Mouse (Mus musculus): ENCODE results near the gene Gabrb1.

Gabrb1 gene

DNA sequence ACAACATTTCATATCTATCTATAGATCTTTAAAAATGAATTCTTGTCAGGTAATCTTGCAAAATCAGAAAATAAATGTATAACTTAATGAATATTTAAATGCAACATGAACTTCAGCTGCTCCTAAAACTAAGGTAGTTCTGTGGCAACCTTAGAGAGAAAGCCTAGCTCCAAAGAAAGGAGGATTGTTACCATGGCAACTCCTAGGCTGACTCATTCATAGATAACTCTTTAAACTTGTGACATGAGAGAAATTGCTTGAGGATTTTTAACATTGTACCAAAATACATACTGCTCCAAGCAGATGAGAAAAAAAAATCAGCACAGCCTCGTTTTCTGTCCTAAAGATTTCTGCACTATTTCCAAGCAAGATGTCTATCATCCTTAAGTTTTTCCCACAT lies 171.1 kb downstream of the Gabrb1 start:
- no peak for DNase-seq (ENCODE audit: low spot score in 2 of 2)

DNA sequence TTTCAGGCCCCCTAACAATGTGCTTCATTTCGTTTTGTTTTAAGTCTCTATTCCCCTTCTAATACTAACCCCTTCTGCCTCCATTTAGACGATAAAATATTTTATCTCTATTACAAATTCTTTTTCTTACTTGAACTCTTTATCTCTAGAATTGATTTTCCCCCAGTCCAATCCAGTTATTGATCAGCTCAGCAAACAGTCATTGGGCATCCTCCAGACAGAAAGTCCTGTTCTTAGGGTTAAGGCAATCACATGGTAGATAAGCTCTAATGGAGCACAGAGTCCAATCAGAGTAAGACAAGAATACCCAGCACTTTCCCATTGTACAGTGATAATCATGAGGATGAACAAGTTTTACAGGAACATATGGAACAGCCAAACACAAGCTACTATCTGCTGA lies 172.4 kb downstream of the Gabrb1 start:
- DNase-seq (ENCODE audit: low spot score in 2 of 2), result no peak

DNA sequence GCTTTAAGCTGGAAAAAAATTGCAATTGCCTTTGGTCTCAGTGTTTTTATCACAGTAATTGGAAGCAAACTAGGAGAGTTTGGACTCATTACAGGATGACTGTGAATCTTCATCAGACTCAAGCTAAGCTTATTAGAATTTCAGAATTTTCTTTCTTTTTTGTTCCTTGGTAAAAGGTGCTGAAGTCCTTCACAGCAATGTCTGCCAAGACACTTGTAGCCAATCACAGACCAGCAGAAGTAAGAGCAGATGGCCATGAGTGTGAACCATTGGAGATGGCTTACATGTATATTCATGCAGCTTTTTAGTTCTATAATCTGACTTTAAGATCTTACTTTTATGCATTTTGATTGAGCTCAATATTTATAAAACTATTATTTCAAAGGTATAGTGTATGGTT lies 184.3 kb downstream of the Gabrb1 start:
- no peak for DNase-seq (ENCODE audit: low spot score in 2 of 2)

DNA sequence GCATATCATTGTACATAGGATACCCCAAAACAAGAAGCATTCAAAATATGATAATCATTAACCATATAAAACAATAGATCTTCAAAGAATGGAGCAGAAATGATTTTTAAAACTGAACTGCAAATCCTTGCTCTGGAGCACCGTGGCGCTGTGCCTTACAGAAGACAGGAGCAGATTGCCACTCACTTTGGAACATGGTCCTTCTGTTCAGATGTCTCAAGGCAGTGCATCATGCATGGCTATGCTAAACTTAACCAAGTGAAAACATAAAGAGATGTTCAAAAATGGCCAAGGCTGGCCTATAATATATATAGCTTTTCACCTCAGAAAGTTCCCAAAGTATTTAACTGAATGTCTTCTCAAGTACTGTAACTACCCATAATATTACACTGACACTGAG lies 240.3 kb downstream of the Gabrb1 start:
- no peak for DNase-seq (ENCODE audit: low spot score in 2 of 2)

DNA sequence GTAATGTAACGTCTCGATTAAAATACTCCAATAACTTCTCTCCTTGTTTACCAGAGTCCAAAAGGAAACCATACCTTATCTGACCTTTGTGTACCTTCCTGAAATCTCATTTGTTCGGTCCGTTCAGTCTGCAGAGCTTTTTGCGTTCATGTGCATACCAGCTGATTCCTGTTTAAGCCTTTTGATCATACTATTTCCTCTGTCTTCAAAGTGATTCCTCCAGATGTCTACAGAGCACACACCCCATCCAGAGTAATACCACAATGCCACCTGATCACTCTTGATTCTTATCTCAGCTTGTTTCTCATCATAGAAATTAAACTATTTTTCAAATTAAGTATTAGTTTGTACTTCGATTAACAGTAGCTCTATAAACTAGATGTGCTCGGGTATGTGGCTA lies 245.5 kb downstream of the Gabrb1 start:
- no peak for DNase-seq (ENCODE audit: low spot score in 2 of 2)

DNA sequence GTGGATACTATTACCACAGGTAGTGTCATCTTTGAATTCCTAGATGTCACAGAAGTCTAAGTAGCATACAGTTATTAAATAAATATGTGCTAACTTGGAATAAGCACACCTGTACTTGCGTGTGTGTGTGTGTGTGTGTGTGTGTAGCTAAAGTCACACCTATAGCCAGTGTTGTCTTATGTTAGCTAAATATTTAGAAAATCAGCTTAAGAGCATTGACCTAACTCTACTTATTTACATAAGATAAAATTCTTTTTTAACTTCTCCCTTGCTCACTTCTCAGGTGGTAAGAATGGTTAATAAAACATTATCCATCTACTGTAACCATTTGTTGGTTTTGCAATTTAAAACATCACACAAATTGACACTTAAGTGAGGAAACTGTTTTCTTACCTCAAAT lies 256.1 kb downstream of the Gabrb1 start:
- no peak for DNase-seq (ENCODE audit: low spot score in 2 of 2)

DNA sequence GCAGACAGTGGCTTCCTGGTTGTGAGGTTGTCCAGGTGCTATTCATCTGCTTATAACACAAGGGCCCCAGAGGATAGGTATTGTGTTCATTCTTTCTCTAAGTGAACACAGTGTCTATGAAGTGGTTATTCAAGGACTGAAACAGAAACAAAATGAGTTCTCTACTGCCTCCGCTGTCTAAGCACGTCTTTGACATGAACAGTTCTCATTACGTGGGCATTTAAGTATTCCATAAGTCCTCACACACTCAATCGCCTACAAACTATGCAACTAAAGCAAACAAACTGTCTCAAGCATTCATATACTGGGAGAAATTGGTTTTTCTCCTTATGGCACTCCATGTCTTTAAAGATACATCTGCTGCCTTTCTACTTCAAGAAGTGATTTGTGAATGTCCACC lies 257.8 kb downstream of the Gabrb1 start:
- DNase-seq (ENCODE audit: low spot score in 2 of 2), result no peak

DNA sequence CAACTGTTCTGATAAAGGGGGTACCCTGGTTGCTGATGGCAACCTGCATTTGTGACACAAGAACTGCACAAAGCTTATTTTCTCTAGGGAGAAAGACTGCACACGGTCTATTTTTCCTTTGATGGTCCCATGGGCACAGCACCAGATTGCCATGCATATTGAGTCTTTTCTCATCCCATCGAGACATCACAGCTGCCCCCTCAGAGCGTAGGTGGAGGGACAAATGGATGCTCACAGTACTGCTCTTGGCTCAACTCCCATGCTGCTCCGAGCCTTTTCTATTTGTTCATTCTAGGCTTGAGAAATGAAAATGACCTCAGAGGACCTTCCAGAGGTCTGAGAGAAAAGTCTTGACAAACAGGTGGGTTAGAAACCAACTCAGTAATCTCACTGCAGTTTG lies 259.3 kb downstream of the Gabrb1 start:
- peak; percentile 59 to 74 for DNase-seq (ENCODE audit: low spot score in 2 of 2)

DNA sequence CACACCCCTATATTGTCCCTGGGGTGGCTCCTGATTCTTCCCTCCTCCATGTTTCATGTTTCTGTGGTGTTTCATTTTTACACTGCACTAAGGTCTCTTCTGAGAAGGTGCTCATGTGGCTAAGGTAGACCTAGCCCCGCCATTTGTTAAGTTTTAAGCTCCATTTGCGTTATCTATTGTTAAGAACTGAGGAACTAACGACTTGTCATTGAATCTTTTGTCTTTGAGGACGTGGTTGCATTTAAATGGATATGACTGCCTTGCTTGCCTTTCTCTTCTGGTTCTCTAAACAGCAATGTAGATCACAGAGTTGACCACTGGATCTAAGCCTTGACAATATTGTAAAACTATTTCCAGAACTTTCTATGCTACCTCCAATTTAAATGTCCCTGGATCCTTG lies 265.7 kb downstream of the Gabrb1 start:
- DNase-seq (ENCODE audit: low spot score in 2 of 2), result no peak

DNA sequence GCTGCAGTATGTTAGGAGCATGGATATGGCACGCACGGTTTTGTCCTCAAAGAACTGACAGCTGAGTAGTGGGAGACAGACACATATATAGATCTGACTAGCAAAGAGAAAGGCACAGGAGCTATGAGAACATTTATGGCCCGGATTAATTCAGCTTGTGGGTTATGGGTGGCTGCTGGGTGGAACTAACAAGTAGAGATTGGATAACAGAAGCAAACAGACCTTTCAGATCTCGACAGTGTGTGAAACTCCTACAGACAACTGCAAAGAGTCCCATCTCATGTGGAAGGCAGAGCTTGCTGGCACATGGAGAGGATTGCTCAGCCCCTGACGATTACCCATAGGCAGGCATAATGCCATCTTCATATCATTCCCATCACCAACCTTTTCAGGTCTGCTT lies 268.4 kb downstream of the Gabrb1 start:
- peak; percentile 11 to 25 for DNase-seq (ENCODE audit: low spot score in 2 of 2)

DNA sequence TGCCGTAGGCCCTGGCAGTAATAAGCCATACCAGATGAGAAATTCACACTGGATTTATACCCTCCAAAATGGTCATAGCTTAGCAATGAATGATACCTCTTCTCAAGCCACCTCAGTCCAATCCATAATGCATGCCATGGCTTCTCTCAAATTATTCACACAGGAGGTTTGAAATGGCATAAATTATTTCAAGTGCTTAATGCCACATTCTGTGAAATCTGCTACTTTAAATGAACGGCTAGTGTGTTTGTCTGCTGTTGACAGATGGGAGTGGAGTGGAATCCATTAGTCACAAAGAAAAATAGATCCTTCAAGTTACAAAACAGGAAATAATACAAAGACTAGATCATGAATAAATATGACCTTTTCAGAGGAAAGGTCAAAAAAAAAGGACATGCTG lies 272.1 kb downstream of the Gabrb1 start:
- DNase-seq (ENCODE audit: low spot score in 2 of 2), result no peak

DNA sequence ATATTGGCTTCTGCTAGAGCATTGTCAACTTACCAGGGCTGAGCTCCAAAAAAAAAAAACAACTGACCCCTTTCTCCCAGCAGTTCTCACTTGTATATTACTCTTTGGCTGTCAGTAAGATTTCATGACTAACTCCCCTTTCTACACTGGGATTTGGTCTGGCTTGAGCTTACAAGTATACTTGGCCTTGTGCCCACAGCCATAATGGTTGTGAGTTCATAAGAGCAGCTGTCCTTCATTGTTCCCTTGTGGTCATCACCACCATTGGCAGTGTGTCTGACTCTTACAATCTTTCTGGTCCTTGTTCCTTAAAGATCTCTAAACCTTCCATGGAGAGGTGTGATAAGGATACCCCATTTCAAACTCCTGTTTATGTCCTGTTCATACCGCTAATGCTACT lies 293.5 kb downstream of the Gabrb1 start:
- no peak for DNase-seq (ENCODE audit: low spot score in 2 of 2)

DNA sequence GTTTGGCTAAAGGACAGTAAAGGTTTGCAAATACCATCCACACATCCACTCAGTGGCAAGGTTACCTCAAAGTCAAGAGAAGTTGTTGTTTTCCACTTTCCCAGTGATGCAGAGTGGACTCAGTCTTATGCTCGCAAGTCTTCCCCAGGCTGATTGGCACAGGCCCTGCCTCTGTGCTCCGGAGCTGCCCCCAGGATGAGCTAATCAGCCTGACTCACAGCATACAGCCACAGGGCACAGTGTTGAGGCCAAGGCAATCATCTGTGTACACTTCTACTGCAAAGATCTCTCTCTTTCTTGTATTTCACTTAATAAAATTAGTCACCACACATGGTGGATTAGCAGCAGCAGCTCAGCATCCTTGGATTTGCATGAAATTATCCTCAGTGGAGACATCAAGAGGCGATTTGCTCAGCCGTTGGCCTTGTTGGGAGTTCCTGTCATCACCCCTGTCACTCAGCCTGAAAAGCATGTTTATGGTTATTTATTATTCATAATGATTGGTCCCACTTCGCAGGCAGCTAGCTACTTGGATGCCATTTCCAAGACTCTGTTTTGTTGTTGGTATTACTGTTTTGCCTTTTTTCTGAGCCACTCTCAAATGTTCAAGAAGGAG lies 297.3 kb downstream of the Gabrb1 start:
- DNase-seq (ENCODE audit: low spot score in 2 of 2), result no peak

DNA sequence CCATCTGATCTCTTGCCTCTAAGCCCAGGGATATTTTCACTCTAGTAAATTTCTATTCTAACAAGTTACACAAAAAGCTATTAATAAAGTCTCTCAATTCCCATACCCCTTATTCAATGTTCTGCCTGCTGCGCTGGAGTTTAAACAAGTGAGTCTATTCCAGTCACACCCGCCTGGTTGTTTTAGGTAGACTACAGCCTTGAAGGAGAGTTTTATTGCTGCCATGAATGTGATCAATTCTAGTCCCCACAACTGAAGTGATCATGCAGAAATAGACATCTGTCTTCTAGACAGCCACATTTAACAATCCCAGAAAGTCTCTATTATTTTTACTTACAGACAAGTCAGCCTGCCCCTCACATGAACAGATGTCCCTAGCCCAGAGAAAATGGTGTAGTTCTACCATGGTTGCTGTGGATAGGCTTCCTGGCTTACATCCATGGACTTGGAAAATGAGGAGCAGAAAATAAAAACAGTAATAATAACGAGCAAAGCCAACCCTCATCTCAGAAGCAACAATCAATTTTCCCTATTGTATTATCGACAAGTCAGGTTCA lies 307.0 kb downstream of the Gabrb1 start:
- no peak for DNase-seq (ENCODE audit: low spot score in 2 of 2)

DNA sequence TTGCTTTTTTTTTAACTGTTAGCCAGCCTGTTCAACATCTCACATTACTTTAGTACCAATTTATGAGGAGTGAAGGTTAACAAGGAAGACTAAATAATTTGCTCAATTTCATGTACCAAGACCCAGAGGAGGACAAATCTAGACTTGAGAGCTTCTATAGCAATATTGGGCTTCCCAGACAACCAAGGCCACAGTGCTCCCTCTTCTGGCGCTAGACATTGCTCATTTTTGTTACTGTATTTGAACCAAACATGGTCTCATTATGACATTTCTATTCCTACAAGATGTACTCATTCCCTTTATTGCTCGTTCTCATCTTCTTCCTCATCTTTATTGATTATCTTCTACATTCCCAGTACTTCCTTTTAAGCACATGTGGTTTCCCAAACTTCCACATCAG lies 307.6 kb downstream of the Gabrb1 start:
- DNase-seq (ENCODE audit: low spot score in 2 of 2), result no peak

DNA sequence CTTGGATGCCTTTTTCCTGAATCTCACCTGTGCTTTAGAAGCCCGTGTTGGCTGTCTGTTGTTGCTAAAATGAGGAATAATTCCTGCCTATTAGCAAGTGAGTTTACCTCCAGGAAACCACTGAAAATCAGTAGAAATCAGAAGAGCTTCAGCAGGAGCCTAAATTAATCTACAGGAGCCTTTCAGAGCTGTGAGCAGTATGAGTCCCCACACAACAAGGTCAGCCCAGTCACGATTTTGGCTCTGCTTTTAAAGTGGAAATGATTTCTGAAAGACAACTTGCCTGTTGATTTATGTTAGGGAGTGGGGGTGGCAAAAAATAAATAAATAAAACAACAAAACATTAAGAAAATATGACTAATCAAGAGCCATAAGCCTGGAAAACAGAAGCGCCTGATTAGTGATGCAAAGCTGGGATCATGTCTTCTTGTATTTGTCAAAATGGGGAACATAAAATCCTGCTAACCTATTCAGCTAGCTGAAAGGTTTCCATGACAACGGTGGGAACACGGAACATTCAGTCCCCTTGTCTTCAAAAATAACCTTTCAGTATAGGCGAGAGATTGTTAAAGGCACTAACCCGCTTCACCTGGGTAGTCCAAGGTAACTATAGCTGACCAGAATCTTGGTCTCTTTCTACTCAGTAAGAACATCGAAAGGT lies 312.4 kb downstream of the Gabrb1 start:
- no peak for DNase-seq (ENCODE audit: low spot score in 2 of 2)

DNA sequence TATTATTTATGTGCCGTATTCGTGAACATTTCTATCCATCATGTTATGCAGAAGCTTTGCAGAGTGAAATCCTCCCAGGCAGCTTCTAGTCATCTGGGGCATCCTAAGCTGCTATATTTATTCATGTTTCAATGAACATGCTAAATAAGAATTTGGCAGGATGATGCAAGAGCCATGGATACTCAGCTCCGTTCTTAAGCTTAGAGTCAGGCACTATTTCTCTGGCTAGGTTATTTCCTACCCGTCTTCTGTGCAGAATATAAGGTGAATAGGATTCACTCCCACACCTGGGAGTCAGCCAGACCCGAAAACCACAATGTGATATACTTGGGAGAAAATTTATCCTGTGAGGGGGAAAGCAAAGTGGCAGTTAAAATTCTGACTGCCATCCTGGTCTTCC lies 314.9 kb downstream of the Gabrb1 start:
- DNase-seq (ENCODE audit: low spot score in 2 of 2), result no peak

DNA sequence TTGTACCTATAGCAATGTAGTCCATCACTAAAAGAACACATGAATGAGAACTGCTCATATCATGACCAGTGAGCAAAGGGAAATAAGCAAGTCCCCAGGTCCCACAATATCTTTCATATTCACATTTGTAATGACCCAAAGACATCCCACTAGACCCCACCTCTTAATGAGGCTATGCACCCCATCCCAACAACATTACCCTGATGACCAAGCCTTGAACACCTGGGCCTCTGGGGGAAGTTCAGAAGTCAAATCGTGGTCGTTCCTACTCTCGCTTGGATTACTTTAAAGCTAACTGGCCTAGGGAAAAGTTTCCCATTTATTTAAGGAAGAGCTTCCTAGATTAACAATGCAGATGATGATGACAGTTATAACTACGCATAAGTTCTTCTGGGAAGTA lies 318.2 kb downstream of the Gabrb1 start:
- DNase-seq (ENCODE audit: low spot score in 2 of 2), result no peak

DNA sequence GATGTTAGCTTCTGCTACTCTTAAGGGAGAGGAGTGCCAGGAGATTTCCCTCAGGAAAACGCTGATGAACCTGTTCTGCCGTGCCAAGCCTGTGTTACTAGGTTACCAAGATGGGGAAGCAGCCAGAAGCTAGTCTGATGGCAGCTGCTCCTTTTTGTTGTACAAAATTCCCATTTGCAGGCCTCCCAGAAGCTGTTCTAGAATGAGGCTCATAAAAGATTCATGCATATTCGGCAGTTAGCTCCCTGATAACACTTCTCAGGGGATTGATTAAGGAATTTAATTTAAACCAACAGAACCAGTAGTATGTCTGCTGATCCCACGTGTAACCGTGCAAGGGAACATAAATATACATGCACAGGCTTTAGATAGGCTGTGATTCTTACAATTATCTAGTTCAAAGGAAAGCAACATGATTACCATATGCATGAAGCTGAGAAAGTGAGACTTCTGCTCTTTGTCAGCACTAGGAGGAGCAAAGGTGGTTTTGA lies 318.7 kb downstream of the Gabrb1 start:
- peak; percentile 42 to 57 for DNase-seq (ENCODE audit: low spot score in 2 of 2)

DNA sequence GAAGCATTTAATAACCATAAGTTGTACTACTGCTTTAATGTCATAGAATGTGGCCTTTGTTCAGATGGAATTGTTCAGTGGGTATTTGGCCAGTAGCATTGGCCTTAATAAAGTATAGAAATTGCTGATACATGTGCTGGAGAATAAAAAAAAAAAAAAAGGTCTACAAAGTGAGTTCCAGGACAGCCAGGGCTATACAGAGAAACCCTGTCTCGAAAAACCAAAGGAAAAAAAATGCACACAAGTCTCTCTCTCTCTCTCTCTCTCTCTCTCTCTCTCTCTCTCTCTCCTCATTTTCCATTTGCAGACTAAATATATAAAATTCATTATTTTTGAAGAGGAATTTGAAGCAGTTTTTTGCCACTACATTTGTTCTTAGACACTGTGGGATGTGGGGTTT lies 328.6 kb downstream of the Gabrb1 start:
- no peak for DNase-seq (ENCODE audit: low spot score in 2 of 2)

DNA sequence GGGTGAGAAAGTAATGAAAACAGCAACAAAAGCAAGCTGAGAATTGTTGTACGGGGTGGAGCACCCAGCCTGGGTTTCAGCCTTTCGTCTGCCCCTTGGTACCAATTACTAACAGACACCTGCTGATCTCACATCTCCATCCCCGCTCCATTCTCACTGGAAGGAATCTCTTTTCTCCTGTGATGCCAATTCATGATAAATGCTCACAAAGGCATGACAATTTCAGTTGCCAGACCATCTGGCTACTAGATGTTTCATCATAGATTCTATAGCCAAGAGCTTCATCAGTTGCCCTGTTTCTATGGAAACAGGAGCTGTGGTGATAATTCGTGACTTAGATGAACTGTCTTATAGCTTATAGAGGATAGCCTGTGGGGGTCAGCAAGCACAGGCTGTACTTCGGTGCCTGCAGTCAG lies 329.1 kb downstream of the Gabrb1 start:
- peak in 1 of 2 experiments; percentile 23 for DNase-seq (ENCODE audit: low spot score in 2 of 2)

DNA sequence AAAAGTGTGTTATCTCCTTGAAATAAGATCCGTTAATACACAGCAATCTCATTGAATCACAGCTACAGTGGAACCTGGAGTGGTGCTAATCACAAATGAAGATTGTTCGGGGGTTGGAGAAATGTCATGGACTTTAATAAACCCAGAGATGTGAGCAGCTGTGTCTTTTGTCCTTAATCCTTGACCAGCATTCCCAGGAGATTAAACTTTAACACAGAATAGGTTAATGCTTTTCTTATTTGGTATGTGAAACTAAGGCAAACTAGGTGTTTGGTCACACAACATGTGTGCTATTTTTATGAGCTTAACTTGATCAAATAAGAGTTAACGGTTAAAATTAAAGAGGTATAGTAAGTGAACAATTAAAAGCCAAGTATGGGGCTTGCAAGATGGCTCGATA lies 341.6 kb downstream of the Gabrb1 start:
- DNase-seq (ENCODE audit: low spot score in 2 of 2), result no peak

DNA sequence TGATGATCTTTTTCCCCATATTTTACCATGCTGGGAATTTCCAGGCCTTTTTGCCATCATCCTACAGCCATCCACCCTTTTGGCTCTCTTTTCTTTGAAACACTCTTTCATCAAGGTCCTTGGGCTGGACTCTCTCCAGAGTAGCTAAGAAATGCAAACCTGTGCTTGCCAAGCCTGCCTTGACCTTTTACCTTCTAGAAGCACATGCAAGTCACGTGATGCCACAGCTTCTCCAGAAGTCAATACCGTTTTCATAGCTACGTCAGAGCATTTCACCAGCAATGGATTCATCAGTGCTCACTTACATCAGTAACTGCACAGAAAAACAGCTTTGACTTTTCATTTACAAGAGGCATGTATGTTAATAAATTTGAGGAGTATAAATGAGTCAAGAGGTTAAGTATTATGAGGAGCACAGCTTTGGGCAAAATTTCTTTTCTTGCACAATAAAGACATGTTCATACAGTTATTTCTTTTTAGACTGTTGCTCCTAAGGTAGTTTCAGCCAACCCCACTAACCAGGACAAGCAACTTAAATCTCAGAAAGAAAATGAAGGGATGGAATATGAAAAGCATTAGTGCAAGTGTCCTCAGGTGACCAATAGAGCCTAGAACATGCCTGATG lies 346.0 kb downstream of the Gabrb1 start:
- no peak for DNase-seq (ENCODE audit: low spot score in 2 of 2)

Measured in frontal cortex, postnatal 14 days (tissue).